Mouse (Mus musculus) forebrain, embryonic 10.5 days (tissue): ENCODE data around the gene Cop1. TPM values are rescaled to one million over a fixed set of nuclear protein-coding genes. Genes with fewer than 3 reads are reported as not detected.
A peak's percentile ranks its signal among the peaks of the same experiment; 100 is the strongest.
"Not testable (repeated sequence)": the region's sequence is repeated elsewhere in the genome, so short reads cannot be mapped to it uniquely, and the experiment has no call there.

Experiments used
- DNase-seq: peaks from one replicate; pipeline ENCODE4 v3.0.0-alpha.2; 2017; ENCODE audit warnings: low spot score; ENCODE audit errors: extremely low spot score
- H3K27ac ChIP-seq: fragments of 300-500 bp; sonication (generic); 2 replicates; pipeline ENCODE4 v1.5.1; 2016; ENCODE audit warnings: mild to moderate bottlenecking
- H3K27me3 ChIP-seq: fragments of 300-500 bp; sonication (generic); 2 replicates; pipeline ENCODE4 v1.6.1; 2016; ENCODE audit warnings: mild to moderate bottlenecking; ENCODE audit not compliant: poor library complexity, severe bottlenecking
- H3K36me3 ChIP-seq: fragments of 300-500 bp; sonication (generic); replicated peaks from 2 replicates; pipeline ENCODE4 v1.6.1; 2016; ENCODE audit warnings: mild to moderate bottlenecking, moderate library complexity
- H3K4me1 ChIP-seq: fragments of 300-500 bp; sonication (generic); 2 replicates; pipeline ENCODE4 v1.6.1; 2016
- H3K4me3 ChIP-seq: fragments of 300-500 bp; sonication (generic); 2 replicates; pipeline ENCODE4 v1.5.1; 2016; ENCODE audit warnings: mild to moderate bottlenecking, moderate library complexity
- H3K9me3 ChIP-seq: fragments of 300-500 bp; sonication (generic); 2 replicates; pipeline ENCODE4 v1.6.1; 2016; ENCODE audit warnings: mild to moderate bottlenecking, moderate library complexity
- WGBS: fragments of 180-500 bp; shearing (Covaris S2); methylation state at CpG from one replicate; pipeline ENCODE4 v1.1.7; 2016; 5-methylcytosine and 5-hydroxymethylcytosine counted together
- polyA plus RNA-seq: library from polyadenylated mRNA; unstranded; fragments of >200 nt; fragmentation: Nextera tagmentation; extraction: Ambion mirVana; gene quantifications from 2 replicates; pipeline ENCODE4 v1.2.1, GENCODE M21; 2016

Cop1 gene
- polyA plus RNA-seq, result 17.2 and 21.5 TPM in 2 replicates

GRCm38 (mm10) chr1:159231781-159232571 lies at the start of gene Cop1:
Cop1 (plus strand) TSS chr1:159232320.
- WGBS, result under 1% methylated on average over 85 of the region's 97 CpGs
- peak; percentile 89 for DNase-seq
- not testable (repeated sequence) for H3K27me3 ChIP-seq, H3K9me3 ChIP-seq, H3K36me3 ChIP-seq
- Histone ChIP-seq H3K27ac (peak within 1 kb of the TSS; percentile 93), H3K4me3 (peak within 1 kb of the TSS; percentile 81), H3K4me1 (peaks cover 21% of the 10 kb centered on the region)

- no peaks in the 10 kb centered on the region for H3K9me3 ChIP-seq
- peaks cover 9% of the 10 kb centered on the region for H3K4me1 ChIP-seq
- 29% methylated on average over 3 of the region's 3 CpGs for WGBS
- H3K27me3 ChIP-seq, result no peaks in the 10 kb centered on the region
- no peak overlapping the region for H3K4me3 ChIP-seq
- H3K36me3 ChIP-seq, result no peaks in the 10 kb centered on the region
- DNase-seq, result no peak
- no peak overlapping the region for H3K27ac ChIP-seq
These were observed 45.4 kb upstream of the Cop1 start for GRCm38 (mm10) chr1:159186741-159187140.

- Histone ChIP-seq H3K9me3 (no peaks in the 10 kb centered on the region), H3K4me1 (no peaks in the 10 kb centered on the region)
- WGBS, result 76% methylated on average over 3 of the region's 3 CpGs
These were observed 33.5 kb upstream of the Cop1 start for GRCm38 (mm10) chr1:159198603-159199002.

GRCm38 (mm10) chr1:159199606-159200005 lies 32.5 kb upstream of the Cop1 start:
- H3K4me1 ChIP-seq, result no peaks in the 10 kb centered on the region

More at GRCm38 (mm10) chr1:159198603-159199002, 33.5 kb upstream of the Cop1 start:
- H3K36me3 ChIP-seq, result no peaks in the 10 kb centered on the region
- no peak for DNase-seq
- no peak overlapping the region for H3K27ac ChIP-seq
- no peaks in the 10 kb centered on the region for H3K27me3 ChIP-seq
- no peak overlapping the region for H3K4me3 ChIP-seq

GRCm38 (mm10) chr1:159201220-159201619 lies 30.9 kb upstream of the Cop1 start:
- no peaks in the 10 kb centered on the region for H3K27me3 ChIP-seq
- DNase-seq, result no peak
- H3K27ac ChIP-seq, result no peak overlapping the region
- no peaks in the 10 kb centered on the region for H3K36me3 ChIP-seq
- no peaks in the 10 kb centered on the region for H3K9me3 ChIP-seq
- H3K4me1 ChIP-seq, result no peaks in the 10 kb centered on the region
- no peak overlapping the region for H3K4me3 ChIP-seq

More at GRCm38 (mm10) chr1:159199606-159200005, 32.5 kb upstream of the Cop1 start:
- H3K27ac ChIP-seq, result no peak overlapping the region
- no peaks in the 10 kb centered on the region for H3K9me3 ChIP-seq
- DNase-seq, result no peak
- WGBS, result 90% methylated on average over 3 of the region's 3 CpGs
- no peaks in the 10 kb centered on the region for H3K27me3 ChIP-seq
- H3K36me3 ChIP-seq, result no peaks in the 10 kb centered on the region
- no peak overlapping the region for H3K4me3 ChIP-seq

GRCm38 (mm10) chr1:159211711-159212110 lies 20.4 kb upstream of the Cop1 start:
- H3K36me3 ChIP-seq, result no peaks in the 10 kb centered on the region
- no peaks in the 10 kb centered on the region for H3K9me3 ChIP-seq
- WGBS, result 87% methylated on average over 4 of the region's 4 CpGs
- no peak for DNase-seq
- H3K27ac ChIP-seq, result no peak overlapping the region
- no peaks in the 10 kb centered on the region for H3K27me3 ChIP-seq
- no peak overlapping the region for H3K4me3 ChIP-seq
- no peaks in the 10 kb centered on the region for H3K4me1 ChIP-seq

- 91% methylated on average over 4 of the region's 4 CpGs for WGBS
- Histone ChIP-seq H3K4me1 (no peaks in the 10 kb centered on the region), H3K36me3 (no peaks in the 10 kb centered on the region), H3K27me3 (no peaks in the 10 kb centered on the region), H3K9me3 (no peaks in the 10 kb centered on the region), H3K27ac (no peak overlapping the region), H3K4me3 (no peak overlapping the region)
- DNase-seq, result no peak
These were observed 14.7 kb upstream of the Cop1 start for GRCm38 (mm10) chr1:159217437-159217836.

GRCm38 (mm10) chr1:159222046-159222445 lies 10.1 kb upstream of the Cop1 start:
- H3K27me3 ChIP-seq, result no peaks in the 10 kb centered on the region
- H3K9me3 ChIP-seq, result no peaks in the 10 kb centered on the region
- WGBS, result 85% methylated on average over 2 of the region's 2 CpGs
- no peak for DNase-seq
- H3K4me1 ChIP-seq, result no peaks in the 10 kb centered on the region
- H3K36me3 ChIP-seq, result no peaks in the 10 kb centered on the region
- H3K27ac ChIP-seq, result no peak overlapping the region
- H3K4me3 ChIP-seq, result no peak overlapping the region

GRCm38 (mm10) chr1:159225064-159225824 lies 6.9 kb upstream of the Cop1 start:
- no peaks in the 10 kb centered on the region for H3K36me3 ChIP-seq

GRCm38 (mm10) chr1:159232572-159233261 lies 597 bp downstream of the Cop1 start:
- H3K9me3 ChIP-seq, H3K27me3 ChIP-seq, H3K36me3 ChIP-seq: not testable (repeated sequence)
- Histone ChIP-seq H3K4me1 (peaks cover 21% of the 10 kb centered on the region), H3K4me3 (peak overlapping the region; percentile 81), H3K27ac (peak overlapping the region; percentile 93)
- under 1% methylated on average over 33 of the region's 47 CpGs for WGBS
- DNase-seq, result peak; percentile 42

More at GRCm38 (mm10) chr1:159225064-159225824, 6.9 kb upstream of the Cop1 start:
- Histone ChIP-seq H3K4me3 (no peak overlapping the region), H3K9me3 (no peaks in the 10 kb centered on the region), H3K4me1 (no peaks in the 10 kb centered on the region), H3K27ac (no peak overlapping the region), H3K27me3 (no peaks in the 10 kb centered on the region)
- WGBS, result 81% methylated on average over 7 of the region's 8 CpGs
- DNase-seq, result no peak

- Histone ChIP-seq H3K36me3 (peaks cover 5% of the 10 kb centered on the region; the same call in 1 of the 2 replicates), H3K9me3 (no peaks in the 10 kb centered on the region), H3K27ac (peak overlapping the region; percentile 93; the same call in 1 of the 2 replicates), H3K4me3 (peak overlapping the region; percentile 81), H3K4me1 (peaks cover 21% of the 10 kb centered on the region), H3K27me3 (no peaks in the 10 kb centered on the region)
- 56% methylated on average over 5 of the region's 5 CpGs for WGBS
- no peak for DNase-seq
These were observed 1.3 kb downstream of the Cop1 start for GRCm38 (mm10) chr1:159233426-159233825.

GRCm38 (mm10) chr1:159234496-159234895 lies 2.4 kb downstream of the Cop1 start:
- Histone ChIP-seq H3K27ac (no peak overlapping the region), H3K36me3 (peaks cover 5% of the 10 kb centered on the region; the same call in 1 of the 2 replicates), H3K4me1 (peaks cover 21% of the 10 kb centered on the region), H3K27me3 (no peaks in the 10 kb centered on the region), H3K9me3 (no peaks in the 10 kb centered on the region), H3K4me3 (peak overlapping the region; percentile 81; the same call in 1 of the 2 replicates)
- no peak for DNase-seq
- 69% methylated on average over 2 of the region's 2 CpGs for WGBS
